Mouse (Mus musculus) gonadal fat pad, adult 2 months (tissue): ENCODE results near the gene Necab2. TPM values are rescaled to one million over a fixed set of nuclear protein-coding genes. Genes with fewer than 3 reads are reported as not detected.
A peak's percentile ranks its signal among the peaks of the same experiment; 100 is the strongest.

Source experiments
- DNase-seq: peaks from one replicate; pipeline ENCODE4 v3.0.0-alpha.2; 2012; ENCODE audit warnings: low read depth
- polyA plus RNA-seq: library from polyadenylated mRNA; depleted of rRNA; stranded (reverse); fragments of >200 nt; gene quantifications from 2 replicates; pipeline ENCODE4 v1.2.3, GENCODE M21; 2012

The Necab2 gene
- polyA plus RNA-seq, 1 experiment = 0.81 TPM

DNA sequence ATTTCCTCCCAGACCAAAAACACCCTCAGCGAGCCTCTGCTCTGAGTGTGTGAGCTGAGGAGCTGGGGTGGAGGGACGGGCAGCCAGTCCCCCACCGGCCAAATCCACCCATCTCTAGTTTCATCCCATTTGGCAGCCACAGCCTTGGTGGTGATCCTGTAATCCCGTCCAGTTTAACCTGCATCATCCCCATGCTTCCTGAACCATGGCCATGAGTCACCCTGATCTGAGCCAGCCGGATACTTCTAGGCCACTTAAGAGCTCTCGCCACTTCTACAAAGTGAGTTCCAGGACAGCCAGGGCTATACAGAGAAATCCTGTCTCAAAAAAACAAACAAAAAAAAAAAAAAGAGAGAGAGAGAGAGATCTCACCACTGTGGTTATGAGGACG is 18.2 kb upstream of the Necab2 start:
- DNase-seq = peak; percentile 60

DNA sequence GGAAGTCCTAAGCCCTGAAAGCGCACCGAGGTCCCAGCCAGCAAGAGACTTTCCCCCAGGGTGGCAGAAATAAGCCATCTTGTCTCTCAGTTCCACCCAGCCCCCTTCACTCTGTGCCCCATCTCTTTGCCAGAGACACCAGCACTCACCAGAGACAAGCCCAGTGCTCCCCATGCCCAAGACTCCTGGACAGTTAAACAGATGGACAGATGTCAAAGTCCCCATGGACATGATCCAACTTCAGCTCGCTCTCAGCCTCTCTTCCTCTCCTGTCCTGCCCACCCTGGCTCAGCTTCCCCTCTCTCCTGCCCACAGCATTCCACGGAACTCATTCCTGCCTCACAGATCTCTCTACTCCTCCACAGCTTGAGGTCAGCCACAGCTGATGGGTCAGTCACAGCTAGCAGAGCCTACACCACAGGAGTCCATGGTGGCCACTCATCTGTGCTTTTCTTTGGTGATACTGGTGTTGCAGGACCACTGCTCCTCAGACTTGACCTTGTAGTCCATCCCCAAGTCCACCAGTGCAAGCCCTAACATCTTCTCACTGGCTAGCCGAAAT is 17.7 kb upstream of the Necab2 start:
- DNase-seq = no peak

DNA sequence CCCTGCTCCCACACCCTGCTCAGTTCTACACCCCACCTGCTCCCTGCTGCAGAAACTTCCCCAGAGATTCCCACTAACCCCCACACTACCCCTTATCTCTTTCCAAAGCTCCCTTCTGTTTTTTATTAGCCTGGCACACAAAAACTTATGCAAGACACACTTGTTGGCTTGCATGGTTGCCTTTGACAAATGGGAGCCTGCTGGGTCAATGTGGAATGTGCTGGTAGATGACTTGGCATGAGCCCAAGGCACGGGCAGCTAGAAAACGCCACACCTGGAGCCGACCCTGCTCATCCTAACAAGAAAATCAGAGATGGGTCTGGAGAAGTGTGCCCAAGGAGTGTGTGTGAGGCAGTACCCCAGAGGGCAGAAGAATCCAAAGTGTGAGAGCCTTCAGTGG is 17.0 kb upstream of the Necab2 start:
- peak; percentile 68 for DNase-seq

DNA sequence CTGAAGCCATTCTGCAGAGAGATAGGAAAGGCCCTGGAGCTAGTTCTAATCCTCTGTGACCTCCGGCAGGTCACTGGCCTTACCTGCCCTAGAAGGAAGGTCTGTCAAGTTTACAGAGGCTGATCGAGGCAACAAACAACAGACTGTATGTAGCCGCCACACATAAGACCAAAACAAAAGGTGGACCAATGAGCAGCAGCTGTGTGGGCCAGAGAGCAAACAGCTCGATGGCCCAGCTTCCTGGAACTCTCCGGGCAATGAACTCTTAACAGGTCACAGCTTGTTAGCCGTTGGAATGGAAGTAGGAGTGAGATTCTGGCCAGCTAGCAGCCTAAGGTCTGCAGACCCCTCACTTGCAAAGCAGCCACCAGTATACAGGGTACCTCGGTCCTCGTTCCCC is 16.3 kb upstream of the Necab2 start:
- peak; percentile 63 for DNase-seq

DNA sequence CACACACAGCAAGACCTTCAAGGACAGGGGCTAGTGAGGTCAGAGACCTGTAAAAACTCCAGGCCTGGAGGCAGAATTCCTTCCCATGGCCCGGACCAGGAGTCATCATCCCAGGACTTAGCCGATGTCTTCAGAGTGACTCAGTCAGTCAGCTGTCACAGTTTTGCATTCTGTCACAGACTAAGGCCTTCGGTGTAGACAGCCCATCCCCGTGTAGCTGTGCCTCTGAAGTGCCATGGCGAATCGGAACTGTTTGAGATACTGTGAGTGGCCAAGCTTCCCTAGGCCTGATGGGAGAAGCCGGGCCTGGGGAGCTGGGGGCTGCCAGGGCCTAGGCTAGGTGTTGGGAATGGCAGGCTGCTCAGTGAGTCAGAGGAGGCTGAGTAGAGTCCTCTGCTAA is 15.8 kb upstream of the Necab2 start:
- DNase-seq = peak; percentile 38

DNA sequence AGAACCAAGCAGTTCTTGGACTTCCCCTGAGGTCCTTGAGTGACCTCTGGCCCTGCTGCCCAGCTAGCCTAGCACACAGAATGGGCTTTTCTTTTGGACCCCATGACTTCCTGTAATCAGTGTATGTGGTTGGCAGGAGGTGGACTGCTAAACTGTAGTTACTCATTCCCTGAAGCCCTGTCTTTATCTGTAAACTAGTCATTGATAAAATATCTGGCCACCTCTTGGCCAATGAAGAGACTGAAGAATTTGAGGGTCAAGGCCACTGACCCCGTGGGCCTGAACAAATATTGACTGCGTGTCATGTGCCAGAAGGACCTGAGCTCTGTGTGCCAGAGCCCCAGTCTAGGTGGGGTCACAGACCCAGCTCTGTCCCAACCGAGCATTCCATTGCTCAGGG is 14.1 kb upstream of the Necab2 start:
- no peak for DNase-seq

DNA sequence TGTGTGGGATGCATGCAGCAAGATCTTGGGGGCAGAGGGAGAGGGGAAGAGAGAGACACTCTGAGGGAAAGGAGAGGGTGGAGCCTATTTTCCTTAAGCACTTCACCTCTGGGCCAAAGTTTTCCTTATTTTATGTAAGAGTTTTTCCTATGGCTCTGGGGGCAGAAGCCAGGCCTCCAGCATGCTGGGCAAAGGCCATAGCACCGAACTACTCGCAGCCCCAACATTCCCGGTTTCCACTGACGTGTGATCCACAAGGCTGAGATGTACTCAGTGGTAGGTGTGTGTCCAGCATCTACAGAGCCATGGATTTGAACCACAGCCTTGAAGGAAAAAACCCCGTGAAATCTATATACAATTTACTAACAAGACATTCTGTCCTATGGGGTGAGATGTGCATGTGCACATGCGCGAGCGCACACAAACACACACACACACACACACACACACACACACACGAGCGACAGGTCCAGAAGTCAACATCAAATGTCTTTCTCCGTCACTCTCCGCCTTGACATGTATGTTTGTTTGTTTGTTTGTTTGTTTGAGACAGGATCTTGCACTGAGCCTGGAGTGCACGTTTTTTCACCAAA is 12.8 kb upstream of the Necab2 start, which contains the start of gene Osgin1:
Gene Osgin1 (plus strand): TSS at position 543 of the 593 bp plus-strand sequence.
- DNase-seq = no peak

DNA sequence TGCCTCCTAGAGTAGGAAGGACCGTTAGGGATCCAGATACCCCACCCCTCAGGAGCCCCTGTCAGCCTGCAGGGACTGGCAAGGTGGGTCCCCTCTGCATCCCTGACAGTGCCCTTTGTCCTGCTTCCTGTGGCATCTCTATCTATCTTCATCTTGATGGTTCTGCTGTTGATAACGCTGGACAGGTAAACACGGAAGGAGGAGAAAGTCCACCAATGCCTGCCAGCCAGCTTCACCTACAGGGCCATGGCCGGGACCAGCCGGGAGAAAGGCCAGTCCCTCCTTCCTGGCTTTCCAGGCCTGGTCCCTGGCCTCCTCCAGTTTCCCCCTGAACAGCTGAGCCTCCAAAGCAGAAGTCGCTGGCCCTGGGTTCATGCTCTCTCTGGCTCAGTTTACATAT is 11.9 kb upstream of the Necab2 start:
- DNase-seq = no peak

DNA sequence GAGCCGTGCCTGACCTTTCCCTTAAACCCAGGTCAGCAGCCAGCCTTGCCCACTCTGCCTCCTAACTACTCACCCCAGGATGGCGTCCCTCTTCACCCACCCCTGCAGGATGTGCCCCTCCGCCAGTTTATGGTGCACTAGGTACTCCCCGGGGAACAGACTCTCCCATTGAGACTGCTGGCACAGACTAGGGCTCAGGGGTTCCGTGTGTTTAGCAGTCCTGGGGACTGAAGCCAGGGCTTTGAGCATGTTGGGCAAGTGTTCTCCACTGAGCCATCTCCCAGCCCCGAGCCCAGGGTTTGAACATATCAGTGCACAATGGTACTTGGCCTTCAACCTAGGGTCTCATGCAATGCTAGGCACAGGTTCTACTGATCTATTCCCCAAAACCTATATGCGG is 11.0 kb upstream of the Necab2 start:
- no peak for DNase-seq

DNA sequence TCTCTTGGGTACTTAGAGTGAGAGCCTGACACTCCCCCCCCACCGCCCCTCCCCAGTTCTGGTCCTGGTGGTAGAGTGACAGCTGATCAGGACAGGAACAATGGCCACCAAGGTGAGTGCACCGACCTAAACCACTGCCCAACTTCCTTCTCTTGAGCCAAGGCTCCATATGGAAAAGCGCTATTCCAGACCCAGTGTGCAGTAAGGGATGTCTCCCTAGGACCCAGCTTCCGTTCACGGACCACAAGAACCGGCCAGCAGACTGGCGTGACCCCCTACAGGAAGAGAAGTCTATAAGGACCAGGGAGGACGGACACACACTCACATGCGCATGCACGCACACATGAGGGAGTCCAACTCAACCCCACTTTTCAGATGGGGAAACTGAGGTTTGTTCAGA is 10.2 kb upstream of the Necab2 start:
- no peak for DNase-seq

DNA sequence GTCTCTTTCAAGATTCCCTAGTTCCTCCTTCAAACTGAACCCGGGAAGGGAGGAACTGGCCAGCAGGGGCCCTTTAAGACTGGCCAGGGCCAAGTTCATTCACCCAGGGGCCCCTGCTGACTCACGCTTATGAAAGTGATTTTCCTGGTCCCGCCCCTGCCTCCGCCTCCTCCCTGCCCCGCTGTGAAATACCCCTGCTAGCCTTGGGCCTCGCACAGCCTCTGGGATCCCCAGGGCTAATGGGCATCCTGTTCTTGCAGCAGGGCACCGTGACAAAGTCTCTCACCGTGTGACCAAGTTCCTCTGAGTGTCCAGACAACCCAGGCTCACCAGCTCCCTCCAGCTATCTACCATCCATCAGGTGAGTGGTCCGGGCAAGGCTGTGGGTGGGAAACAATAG is 9.6 kb upstream of the Necab2 start:
- DNase-seq = peak; percentile 56

DNA sequence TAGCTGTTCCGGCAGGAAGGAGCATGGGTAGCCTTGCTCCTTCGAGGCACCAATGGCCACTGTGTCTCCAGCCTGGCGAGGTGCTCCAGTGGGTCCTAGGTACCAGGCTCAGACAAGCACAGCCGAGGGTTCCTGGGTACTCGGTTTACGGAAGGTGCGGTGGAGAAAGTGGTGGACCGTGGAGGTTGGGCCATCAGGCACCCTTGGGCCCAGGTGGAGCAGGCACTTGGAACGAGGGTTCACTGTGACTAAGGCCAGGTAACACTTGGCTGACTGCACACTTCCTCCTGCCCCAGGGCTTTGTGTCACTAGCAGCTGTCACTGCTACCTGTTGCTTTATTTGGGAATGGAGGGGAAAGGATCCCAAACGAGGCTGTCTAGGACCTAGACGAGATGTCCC is 9.0 kb upstream of the Necab2 start:
- peak; percentile 89 for DNase-seq

DNA sequence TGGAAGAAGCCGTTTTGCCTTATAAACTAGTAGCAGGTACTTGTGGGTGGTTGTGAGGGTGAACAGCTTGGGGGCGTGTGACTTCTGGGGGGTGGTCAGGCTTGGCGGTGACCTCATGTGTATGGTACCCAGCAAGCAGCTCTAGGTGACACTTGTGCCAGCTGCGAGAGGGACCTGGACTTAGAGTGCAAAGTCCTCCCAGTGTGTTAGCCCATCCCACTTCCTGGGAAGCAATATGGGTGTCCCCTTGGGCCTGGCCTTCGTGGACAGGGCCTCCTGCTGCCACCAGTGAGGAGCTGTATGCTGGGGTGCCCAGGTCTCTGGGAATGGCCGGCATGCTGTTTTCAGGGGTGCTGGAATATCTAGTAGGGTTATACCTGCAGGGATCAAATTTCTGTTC is 7.6 kb upstream of the Necab2 start:
- DNase-seq = no peak

DNA sequence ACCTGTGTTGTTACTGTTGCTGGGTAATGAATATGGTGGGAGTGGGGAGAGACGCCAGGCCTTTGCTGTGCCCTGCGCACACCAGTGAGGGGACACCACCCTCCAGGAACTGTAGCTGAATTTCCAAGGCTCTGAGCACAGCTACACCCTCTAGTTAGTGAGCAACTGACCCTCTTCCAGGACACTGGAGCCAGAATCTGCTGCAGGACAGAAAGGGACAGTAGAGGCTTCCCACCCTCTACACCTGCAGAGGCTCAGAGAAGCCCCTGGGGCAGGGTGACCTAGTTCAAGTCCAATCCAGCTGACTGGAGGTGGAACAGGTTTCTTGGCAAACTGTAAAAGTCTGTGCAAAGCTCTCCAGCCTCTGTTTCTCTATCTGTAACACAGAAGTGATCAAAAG is 7.1 kb upstream of the Necab2 start:
- DNase-seq = no peak

DNA sequence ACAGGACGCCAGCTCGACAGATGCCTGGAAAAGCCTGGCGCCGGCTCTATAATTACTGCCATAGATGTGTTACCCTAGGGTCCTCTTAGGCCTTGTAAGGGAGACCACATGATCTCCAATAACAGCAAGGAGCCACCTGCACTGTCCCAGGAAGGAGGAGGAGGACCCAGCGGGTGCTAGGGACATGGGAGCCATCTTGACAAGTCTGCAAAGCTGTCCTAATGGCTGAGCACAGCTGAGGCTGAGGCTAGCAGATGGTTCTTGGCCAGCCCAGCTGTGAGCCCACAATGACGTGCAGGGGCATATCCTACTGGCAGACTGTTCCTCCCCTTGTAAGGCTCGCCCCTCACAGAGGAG is 6.6 kb upstream of the Necab2 start:
- no peak for DNase-seq

DNA sequence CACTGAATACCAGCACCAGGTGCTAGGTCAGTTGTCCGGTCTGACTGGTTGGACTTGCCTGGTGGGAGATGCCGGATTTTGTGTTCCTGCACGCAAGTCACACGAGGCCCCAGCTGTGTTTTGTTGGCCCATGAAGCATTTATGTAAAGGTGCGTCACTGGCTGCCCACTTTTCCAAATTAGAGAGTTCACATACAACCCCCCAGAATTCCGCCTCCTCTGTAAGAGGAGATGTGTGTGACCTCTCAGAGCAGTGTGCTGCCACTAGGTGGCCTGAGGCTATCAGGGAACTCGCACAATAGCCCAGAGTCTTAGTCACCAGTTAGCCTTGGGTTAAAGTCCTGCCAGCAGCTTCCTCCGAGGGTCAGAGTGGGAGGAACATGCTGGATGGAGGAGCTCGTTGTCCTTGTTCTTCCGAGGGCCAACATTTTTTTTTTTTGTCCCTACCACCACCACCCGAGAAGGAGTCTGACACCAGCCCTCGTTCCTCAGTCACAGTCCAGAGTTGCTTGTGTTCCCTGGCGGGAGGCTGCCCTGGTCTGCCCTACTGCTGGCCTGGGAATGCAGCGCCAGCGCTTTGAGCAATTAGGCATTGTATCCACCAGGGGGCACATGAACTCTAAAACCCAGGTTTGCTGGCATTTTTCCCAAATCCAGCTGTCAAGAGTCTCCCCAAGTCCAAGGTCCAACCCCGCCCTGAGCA is 6.1 kb upstream of the Necab2 start:
- no peak for DNase-seq

DNA sequence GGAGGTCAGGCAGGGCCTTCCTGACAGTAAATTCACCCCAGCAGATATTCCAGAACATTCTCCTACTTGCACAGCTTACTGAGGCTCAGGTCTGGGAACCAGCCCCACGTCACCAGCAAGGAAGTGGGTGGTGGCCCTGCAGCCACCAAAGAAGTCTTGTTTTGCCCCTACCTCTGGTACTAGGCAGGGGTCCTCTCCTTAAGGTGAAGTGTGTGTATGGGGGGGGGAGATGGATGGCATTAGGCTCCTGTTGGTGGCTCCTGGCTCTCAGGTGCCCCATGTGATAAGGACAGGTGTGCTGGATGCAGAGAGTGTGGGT is 5.6 kb upstream of the Necab2 start:
- no peak for DNase-seq

DNA sequence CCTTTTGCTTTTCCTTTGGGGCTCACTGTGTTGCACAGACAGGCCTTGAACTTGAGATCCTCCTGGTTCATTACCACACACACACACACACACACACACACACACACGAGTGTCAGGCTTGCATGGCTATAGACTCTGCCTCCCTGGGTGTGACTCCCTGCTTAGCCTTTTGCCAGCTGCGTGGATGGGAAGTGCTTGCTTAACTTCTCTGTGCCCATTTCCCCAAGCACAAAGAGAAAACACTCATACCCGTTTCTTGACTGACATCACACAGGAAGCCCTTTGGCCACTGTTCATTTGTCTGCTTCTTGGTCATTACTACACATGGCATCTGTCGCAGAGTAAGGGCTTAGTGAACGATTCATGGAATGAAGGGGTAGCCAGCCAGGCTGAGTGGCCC is 4.5 kb upstream of the Necab2 start:
- DNase-seq = no peak

DNA sequence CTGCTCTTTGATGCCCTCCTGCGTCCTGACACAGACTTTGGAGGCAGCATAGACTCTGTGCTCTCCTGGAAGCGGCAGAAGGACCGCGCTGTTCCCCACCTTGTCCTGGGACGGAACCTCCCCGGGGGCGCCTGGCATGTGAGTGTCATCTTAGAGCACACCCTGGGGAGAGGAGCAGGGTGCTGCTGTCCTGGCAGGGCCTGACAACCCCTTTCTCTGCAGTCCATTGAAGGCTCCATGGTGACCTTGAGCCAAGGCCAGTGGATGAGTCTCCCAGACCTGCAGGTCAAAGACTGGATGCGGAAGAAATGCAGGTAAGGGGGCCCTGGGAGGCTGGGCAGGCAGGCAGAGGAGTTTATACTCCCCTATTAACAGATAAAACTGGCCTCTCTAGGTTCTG is 3.5 kb upstream of the Necab2 start:
- no peak for DNase-seq

DNA sequence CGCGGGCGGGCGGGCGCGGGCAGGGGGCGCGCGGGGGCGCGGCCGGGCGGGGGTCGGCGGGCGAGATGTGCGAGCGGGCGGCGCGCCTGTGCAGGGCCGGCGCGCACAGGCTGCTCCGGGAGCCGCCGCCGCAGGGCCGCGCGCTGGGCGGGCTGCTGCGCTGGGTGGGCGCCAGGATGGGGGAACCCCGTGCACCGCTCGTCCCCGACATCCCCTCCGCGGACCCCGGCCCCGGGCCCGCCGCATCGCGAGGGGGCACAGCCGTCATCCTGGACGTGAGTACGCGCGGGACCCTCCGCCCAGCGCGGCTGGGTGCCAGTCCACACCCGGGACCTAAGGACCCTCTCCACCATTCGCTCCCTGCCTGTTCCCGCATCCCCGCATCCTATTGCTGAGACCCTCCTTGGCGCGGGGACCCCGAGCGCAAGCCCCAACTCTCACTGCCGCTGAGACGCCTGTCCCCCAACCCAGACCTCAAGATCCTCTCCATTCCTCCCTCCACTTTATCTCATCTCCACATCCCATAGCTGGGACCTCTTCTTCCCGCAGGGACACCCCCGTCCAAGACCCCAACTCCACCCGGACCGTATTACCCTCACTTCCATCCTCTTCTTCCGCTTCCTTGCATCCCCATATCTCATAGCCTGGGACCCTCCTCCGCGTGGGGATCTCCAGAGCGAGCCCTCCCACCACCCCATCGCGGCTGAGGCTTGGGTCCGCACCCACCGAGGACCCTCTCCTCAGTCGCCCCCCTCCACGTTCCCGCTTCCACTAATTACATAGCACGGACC is 666 bp downstream of the Necab2 start:
- DNase-seq = no peak

DNA sequence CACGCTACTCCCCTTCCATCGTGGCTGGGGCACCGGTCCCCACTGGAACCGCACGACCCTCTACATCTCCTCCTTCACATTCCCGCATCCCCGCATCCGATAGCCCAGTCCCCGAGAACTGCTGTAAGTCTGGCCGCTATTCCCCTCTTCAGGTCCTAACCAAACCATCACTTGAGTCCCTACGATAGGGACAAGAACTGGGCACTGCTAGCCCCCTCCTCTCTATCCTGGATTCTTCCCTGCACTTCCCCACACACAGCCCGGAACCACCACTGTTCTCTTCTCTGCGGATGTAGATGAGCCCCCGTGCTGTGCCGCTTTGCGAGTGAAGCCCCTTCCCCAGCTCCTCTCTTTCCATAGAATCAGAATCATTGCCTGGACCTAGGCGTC is 1.3 kb downstream of the Necab2 start:
- no peak for DNase-seq

DNA sequence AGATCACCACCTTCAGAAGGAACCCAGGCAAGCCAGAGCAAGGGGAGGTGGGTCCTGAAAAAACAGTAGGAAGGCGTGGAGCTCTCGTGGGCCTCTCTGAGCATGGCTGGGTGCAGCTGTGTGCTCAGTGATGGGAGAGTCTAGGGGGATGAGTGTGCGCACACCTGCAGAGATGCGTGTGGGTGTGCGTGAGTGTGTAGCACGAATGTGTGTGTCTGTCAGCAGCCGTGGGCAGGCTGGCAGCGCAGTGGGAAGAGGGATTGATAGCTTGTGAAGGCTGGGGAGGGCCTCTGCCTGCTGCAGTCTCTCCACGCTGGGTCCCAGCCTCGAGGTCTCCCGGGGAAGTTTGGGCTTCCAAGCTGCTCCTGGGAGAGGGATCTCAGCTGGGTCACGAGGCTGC is 3.1 kb downstream of the Necab2 start:
- DNase-seq = no peak

DNA sequence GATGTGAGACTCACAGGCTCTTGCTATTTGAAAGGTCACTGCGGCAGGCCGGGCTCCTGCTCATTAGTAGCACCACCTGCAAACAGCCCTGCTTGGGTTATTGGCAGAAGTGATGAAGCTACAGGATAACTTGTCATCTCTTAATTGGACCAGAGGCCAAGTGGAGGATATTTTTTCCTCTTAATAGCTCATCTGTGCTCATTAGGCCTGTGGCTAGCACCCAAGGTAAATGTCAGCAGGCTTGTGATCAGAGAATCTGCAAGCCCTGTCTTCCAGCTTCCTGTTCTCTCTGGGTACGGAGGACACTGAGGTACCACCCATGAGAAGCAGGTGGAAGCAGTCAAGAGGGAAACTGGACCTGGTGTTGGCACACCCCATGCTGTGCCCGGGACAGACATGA is 4.6 kb downstream of the Necab2 start:
- DNase-seq = no peak
